Mouse (Mus musculus): Measurements from ENCODE around the gene Gm9964. TPM values are rescaled to one million over a fixed set of nuclear protein-coding genes. Genes with fewer than 3 reads are reported as not detected.
"Not testable (repeated sequence)": the region's sequence is repeated elsewhere in the genome, so short reads cannot be mapped to it uniquely, and the experiment has no call there.

The Gm9964 gene
- under 1 TPM in 1 of 2 experiments, not detected in 1; 0.48 TPM for total RNA-seq (2021)
- long read RNA-seq, result 0 reads

DNA sequence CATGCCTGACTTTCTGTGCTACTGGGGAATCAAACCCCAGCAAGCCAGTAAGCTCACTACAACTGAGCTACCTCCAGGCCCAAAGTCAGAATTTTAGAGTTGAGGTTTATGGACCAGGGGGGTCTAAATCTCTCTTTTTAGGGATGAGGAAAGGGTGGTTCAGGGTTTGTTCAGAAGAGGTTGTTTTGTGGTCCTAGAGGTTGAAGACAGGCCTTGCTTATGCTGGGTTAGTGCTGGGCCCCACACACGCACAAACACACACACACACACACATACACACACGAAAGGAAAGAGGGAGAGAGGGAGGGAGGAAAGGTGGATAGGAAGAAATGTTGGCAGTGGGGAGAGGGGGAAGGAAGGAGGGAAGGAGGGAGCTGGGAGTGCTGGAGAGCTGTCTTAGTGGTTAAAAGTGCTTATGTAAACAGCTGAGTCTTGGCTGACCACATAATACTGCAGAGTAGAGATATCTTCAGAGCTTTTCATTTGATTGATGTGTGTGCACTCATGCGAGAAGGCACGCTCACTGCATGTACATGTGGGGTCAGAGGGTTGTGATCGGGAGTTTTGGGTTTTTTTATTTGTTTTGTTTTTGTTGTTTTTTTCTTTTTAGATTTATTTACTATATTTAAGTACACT lies at the start of gene Gm9964:
Gene Gm9964 (minus strand): TSS at position 51 of the 636 bp plus-strand sequence.
- no peak for DNase-seq (ENCODE audit: low spot score in 2 of 2)

- DNase-seq (ENCODE audit: low spot score in 2 of 2), result peak; percentile 11 to 19
These were observed 43.4 kb upstream of the Gm9964 start for GRCm38 (mm10) chr11:79339808-79340781.

GRCm38 (mm10) chr11:79339234-79339807 lies 42.6 kb upstream of the Gm9964 start, which contains the start of gene Nf1:
TSS of gene Nf1 (plus strand) at chr11:79339693.
- DNase-seq (ENCODE audit: low spot score in 2 of 2), result peak; percentile 91 to 98

GRCm38 (mm10) chr11:79338621-79339020 lies 41.9 kb upstream of the Gm9964 start:
- no peak for DNase-seq (ENCODE audit: low spot score in 2 of 2)

DNA sequence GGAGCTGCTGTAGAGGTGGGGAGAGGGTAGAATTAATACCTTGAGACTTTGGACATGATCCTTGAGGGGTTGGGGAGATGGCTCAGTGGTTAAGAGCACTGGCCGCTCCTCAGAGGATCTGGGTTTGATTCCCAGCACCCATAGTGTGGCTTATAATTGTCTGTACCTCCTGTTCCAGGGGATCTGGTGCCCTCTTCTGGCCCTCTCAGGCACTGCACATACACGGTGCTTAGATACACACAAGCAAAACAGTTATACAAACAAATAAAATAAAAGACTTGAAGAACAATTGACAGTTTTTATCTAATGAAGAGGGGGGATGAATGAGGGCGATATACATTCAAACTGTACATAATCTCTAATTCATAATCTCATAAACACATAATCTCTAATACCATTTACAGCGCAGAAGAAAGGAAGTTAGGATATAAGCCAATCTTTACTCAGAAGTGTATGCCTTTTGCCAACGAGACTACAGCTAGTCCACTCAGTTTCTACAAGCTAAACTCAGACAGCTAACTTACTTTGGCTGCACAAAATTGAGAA lies 40.1 kb upstream of the Gm9964 start:
- no peak for DNase-seq (ENCODE audit: low spot score in 2 of 2)

DNA sequence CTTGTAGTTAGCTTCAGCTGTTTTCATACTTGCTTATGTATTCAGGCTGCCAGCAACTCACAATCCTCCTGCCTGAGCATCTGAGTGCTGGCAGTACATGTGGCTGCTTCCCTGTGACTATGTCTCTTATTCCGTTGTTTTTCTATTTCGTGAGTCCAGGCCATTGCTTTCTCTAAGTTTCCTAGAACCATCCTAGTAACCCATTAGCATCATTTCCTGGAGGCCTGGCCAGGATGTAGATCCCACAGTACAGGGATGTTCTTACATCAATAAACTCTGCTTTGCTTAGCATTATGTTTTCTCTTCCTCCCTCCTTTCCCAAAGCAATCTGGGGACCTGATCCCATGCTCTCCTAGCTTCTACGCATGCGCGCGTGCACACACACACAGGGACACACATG lies 38.4 kb upstream of the Gm9964 start:
- no peak for DNase-seq (ENCODE audit: low spot score in 2 of 2)

GRCm38 (mm10) chr11:79329585-79329984 lies 32.9 kb upstream of the Gm9964 start:
- no peak for DNase-seq (ENCODE audit: low spot score in 2 of 2)

- DNase-seq (ENCODE audit: low spot score in 2 of 2), result no peak
These were observed 31.4 kb upstream of the Gm9964 start for GRCm38 (mm10) chr11:79328060-79328459.

DNA sequence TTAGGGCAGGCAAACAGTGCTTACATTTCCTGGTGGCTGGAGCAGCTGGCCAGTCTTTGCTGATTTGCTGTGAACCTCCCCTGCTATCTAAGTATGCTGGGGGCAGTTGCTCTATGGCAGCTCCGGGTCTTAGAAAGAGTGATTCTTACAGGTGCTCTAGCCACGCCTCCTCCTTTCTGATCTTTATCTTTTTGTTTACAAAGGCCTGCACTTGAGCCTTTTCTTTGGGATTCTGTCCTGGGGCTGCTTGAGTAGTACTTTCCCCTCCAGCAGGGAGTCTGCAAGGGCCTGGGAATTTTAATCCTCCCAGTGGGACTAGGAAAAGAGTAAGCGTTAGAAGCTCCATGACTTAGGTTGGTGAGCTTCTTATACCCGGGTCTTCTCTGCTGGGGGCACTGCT lies 30.4 kb upstream of the Gm9964 start:
- no peak for DNase-seq (ENCODE audit: low spot score in 2 of 2)

DNA sequence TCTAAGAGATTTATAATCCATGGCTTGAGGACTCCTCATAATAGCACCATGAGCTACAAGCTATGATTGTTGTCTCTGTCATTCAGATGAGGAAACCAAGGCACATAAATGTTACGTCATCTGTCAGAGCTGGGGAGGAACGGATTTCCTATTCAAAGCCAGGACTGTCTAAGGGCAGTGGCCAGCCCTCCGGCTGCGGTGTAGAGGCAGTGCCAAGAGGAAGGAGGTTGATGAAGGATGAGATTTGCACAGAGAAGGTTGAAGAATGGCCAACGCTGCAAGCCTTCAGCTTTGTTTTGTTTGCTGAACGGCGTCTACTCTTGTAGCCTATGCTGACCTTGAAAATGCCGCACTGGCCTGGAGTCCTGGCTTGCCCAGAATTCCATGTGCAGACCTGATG lies 29.0 kb upstream of the Gm9964 start:
- no peak for DNase-seq (ENCODE audit: low spot score in 2 of 2)

- no peak for DNase-seq (ENCODE audit: low spot score in 2 of 2)
These were observed 27.4 kb upstream of the Gm9964 start for GRCm38 (mm10) chr11:79323985-79324685.

DNA sequence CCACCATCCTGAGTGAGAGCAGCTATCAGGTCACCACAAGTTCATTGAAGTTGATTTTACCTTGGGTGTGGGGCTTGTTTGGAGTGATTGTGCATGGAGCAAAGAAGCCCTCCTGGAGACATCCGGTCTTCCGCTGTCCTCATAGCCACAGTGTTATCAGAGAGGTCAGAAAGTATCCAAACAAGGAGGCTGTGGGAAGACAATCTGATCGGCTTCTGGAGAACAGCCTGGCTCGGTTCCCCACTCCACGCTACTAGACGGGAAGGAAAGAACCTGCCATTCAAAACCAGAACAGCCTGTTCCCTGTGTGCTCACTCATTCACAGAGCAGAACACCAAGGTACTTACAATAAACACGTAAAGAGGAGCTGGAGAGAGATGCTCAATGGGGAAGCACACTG lies 23.1 kb upstream of the Gm9964 start:
- no peak for DNase-seq (ENCODE audit: low spot score in 2 of 2)

GRCm38 (mm10) chr11:79316807-79317345 lies 20.2 kb upstream of the Gm9964 start:
- no peak for DNase-seq (ENCODE audit: low spot score in 2 of 2)

DNA sequence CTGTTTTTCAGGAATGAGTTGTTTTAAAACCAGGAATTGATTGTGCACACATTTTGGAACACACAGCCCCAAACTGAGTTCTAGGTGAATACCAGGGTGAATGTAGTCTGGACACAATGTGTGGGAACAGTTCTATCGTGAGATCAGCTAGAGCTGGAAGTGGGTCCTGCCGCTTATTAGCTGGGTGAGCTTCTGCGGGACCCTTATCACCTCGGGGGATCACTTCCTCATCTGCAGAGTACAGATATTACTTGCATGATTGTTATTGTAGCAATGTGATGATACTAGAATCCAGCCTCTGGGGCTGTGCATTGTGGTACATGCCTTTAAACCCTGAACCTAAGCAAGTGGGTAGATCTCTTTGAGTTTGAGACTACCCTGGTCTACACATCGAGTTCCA lies 13.8 kb upstream of the Gm9964 start:
- no peak for DNase-seq (ENCODE audit: low spot score in 2 of 2)

DNA sequence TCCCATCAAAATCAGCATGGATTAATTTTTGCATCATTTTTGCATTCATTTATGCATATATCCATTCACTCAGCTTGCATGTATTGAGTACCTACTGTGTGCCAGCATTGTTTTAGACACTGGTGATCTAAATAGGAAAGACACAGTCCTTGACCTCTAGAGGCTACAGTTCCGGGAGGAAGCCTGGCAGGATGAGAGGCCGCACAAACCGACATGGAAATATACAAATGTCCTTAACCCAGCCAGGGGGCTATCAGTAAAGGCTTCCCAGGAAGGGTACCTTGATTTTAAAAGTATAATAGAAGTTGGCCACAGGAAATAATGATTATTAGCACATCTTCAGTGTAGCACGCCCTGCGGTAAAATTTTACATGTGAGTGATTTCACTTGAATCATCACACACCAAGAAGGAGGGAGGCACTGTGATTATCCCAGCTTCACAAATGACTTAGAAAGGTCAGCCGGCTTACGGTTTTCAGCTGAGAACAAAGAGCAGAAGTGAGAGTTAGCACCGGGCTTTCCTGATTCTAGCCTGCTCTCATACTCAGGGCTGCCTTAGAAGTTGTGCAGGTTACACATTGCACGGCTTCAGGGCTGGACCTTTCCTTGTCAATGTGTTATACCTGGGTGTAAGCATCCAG lies 11.0 kb upstream of the Gm9964 start:
- DNase-seq (ENCODE audit: low spot score in 2 of 2), result no peak

- no peak for DNase-seq (ENCODE audit: low spot score in 2 of 2)
These were observed 10.3 kb upstream of the Gm9964 start for GRCm38 (mm10) chr11:79306996-79307395.

DNA sequence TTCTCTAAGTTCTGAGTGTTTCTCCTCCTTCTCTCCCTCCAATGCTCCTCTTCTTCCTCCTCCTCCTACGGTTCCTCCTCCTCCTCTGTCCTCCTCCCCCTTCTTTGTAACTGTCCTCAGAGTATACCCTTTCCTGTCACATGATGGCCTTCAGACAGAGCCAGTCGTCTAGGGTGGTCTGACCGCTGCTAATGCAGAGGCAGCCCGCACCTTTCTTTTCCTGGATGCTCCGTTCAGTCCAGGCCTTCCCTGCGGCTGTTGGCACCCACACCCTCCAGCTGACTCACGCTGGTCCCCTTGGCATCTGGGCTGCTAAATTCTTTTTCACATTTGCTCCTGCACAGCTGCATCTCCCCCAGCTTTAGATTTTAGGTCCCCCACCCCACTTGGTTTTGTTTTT lies 9.8 kb upstream of the Gm9964 start:
- no peak for DNase-seq (ENCODE audit: low spot score in 2 of 2)

- DNase-seq (ENCODE audit: low spot score in 2 of 2), result no peak
These were observed 9.1 kb upstream of the Gm9964 start for GRCm38 (mm10) chr11:79305697-79306340.

DNA sequence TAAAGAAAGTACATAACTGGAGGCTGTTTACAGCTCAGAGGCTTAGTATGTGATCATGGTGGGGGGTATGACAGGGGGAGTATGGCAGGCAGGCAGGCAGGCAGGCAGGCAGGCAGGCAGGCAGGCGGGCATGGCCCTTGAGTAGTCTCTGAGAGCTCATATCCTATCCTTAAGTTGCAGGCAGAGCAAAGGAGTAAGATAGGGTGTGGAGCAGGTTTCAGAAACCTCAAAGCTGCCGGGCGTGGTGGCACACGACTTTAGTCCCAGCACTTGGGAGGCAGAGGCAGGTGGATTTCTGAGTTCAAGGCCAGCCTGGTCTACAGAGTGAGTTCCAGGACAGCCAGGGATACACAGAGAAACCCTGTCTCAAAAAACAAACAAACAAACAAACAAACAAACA lies 7.5 kb upstream of the Gm9964 start:
- not testable (repeated sequence) for DNase-seq (ENCODE audit: low spot score in 2 of 2)

GRCm38 (mm10) chr11:79303109-79303508 lies 6.4 kb upstream of the Gm9964 start:
- no peak for DNase-seq (ENCODE audit: low spot score in 2 of 2)
